Mouse (Mus musculus) lung, postnatal 0 days (tissue): ENCODE measurements at regions not wholly inside any gene's neighbourhood (a gene's known extent, or its start where the extent isn't known, plus 50 kb on each side); places are given as distances from the start of the nearest gene placed in this dataset.

Experiments used
- ATAC-seq: fragments of 200-750 bp; cut with Nextera tagmentation; 2 replicates; pipeline ENCODE4 v1.8.0; 2017; ENCODE audit warnings: moderate library complexity
- DNase-seq: peaks from one replicate; pipeline ENCODE4 v3.0.0-alpha.2; 2016; ENCODE audit warnings: low spot score
- H3K27ac ChIP-seq: fragments of 300-500 bp; sonication (generic); 2 replicates; pipeline ENCODE4 v1.5.1; 2014; ENCODE audit warnings: antibody characterized with exemption, mild to moderate bottlenecking, low read length, mixed read lengths
- H3K27me3 ChIP-seq: fragments of 300-500 bp; sonication (generic); replicated peaks from 2 replicates; pipeline ENCODE4 v1.6.1; 2014; ENCODE audit warnings: low read length, mixed read lengths; ENCODE audit not compliant: insufficient read depth
- H3K36me3 ChIP-seq: fragments of 300-500 bp; sonication (generic); 2 replicates; pipeline ENCODE4 v1.6.1; 2014; ENCODE audit warnings: low read length, mixed read lengths; ENCODE audit not compliant: insufficient read depth
- H3K4me1 ChIP-seq: fragments of 300-500 bp; sonication (generic); 2 replicates; pipeline ENCODE4 v1.6.1; 2014; ENCODE audit warnings: antibody characterized with exemption, low read depth, low read length, mixed read lengths; ENCODE audit not compliant: insufficient read depth
- H3K4me2 ChIP-seq: fragments of 300-500 bp; sonication (generic); replicated peaks from 2 replicates; pipeline ENCODE4 v1.6.1; 2014; ENCODE audit warnings: low read depth, mild to moderate bottlenecking, low read length, moderate library complexity, mixed read lengths
- H3K4me3 ChIP-seq: fragments of 300-500 bp; sonication (generic); 2 replicates; pipeline ENCODE4 v1.5.1; 2014; ENCODE audit warnings: low read depth, low read length
- H3K9ac ChIP-seq: fragments of 300-500 bp; sonication (generic); replicated peaks from 2 replicates; pipeline ENCODE4 v1.6.1; 2014; ENCODE audit warnings: low read depth, mild to moderate bottlenecking
- H3K9me3 ChIP-seq: fragments of 300-500 bp; sonication (generic); 2 replicates; pipeline ENCODE4 v1.6.1; 2016; ENCODE audit warnings: low read length, mixed read lengths
- CTCF ChIP-seq: IDR thresholded peaks from 2 replicates; pipeline ENCODE4 v1.5.1; 2016; ENCODE audit warnings: antibody characterized with exemption, mild to moderate bottlenecking
- EP300 ChIP-seq: IDR thresholded peaks from 2 replicates; pipeline ENCODE4 v1.6.1; 2016; ENCODE audit warnings: antibody characterized with exemption, mild to moderate bottlenecking, control low read depth
- WGBS: fragments of 180-500 bp; shearing (Covaris S2); extraction: QIAGEN DNeasy Blood & Tissue Kit; methylation state at CpG from one replicate; pipeline ENCODE4 v1.1.7; 2014; 5-methylcytosine and 5-hydroxymethylcytosine counted together

DNA sequence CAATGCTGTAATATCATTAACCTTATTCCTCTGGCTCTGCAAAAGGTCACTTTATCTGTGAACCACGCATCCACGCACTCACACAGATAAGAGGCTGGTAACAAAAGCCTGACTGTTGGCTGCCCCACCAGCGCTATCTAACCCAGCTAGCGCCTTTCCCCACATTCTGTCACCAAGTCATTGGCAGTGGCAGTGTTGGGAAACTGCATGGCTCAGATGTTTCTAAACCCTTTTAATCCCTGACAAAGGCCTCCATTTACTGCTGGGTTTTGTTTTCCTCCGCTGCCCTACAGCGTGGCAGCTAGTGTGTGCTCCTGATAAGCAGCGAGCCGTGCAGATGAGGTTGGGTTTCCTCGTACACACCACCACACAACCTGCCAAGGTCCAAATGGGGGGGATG is 55.7 kb downstream of the Id4 start:
- ATAC-seq = no peak
- no peak overlapping the region for H3K4me3 ChIP-seq
- no peaks in the 10 kb centered on the region for H3K27me3 ChIP-seq
- no peak for TF ChIP-seq CTCF
- no peak for TF ChIP-seq EP300
- H3K9me3 ChIP-seq = no peaks in the 10 kb centered on the region
- WGBS = 31% methylated on average over 9 of the region's 9 CpGs
- H3K9ac ChIP-seq = no peak overlapping the region
- DNase-seq = no peak
- H3K4me1 ChIP-seq = no peaks in the 10 kb centered on the region
- no peak overlapping the region for H3K4me2 ChIP-seq
- H3K27ac ChIP-seq = no peak overlapping the region
- no peaks in the 10 kb centered on the region for H3K36me3 ChIP-seq

- H3K27ac ChIP-seq = no peak overlapping the region
- no peaks in the 10 kb centered on the region for H3K4me1 ChIP-seq
- H3K9ac ChIP-seq = no peak overlapping the region
- no peak overlapping the region for H3K4me3 ChIP-seq
- TF ChIP-seq CTCF (no peak), EP300 (no peak)
- DNase-seq (no peak), ATAC-seq (no peak)
- H3K9me3 ChIP-seq = no peaks in the 10 kb centered on the region
- H3K36me3 ChIP-seq = no peaks in the 10 kb centered on the region
- H3K27me3 ChIP-seq = no peaks in the 10 kb centered on the region
- WGBS = 38% methylated on average over 7 of the region's 7 CpGs
- no peak overlapping the region for H3K4me2 ChIP-seq
Observed at GRCm38 (mm10) chr13:48317457-48317856, 56.4 kb downstream of the Id4 start.

- DNase-seq = no peak
- no peak overlapping the region for H3K9ac ChIP-seq
- no peak overlapping the region for H3K4me2 ChIP-seq
- H3K36me3 ChIP-seq = no peaks in the 10 kb centered on the region
- H3K27ac ChIP-seq = no peak overlapping the region
- no peak for TF ChIP-seq CTCF
- no peak for TF ChIP-seq EP300
- 69% methylated on average over 7 of the region's 7 CpGs for WGBS
- H3K4me1 ChIP-seq = no peaks in the 10 kb centered on the region
- ATAC-seq = no peak
- no peaks in the 10 kb centered on the region for H3K9me3 ChIP-seq
- H3K4me3 ChIP-seq = no peak overlapping the region
- no peaks in the 10 kb centered on the region for H3K27me3 ChIP-seq
Observed at GRCm38 (mm10) chr13:48319001-48319400, 58.0 kb downstream of the Id4 start.

DNA sequence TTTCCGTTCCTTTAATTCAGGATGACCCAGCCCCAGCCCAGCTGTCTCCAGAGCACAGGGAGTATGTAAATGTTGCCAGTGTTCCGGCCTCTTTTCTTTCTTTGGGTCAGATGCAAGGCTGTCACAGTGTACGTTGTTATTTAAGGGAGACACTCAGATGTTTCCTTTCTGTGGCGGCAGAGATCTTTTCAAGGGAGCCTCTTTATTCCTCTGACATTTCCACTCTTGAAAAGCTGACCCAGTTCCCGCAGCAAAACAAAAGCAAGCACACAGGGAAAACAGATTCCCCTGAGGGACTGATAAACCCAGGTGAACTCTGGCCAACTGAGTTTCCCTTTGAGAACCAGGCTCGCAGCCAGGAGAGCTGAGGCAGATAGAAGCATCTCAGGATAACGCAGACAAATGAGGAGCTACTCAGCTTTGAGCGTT is 63.3 kb downstream of the Id4 start:
- TF ChIP-seq EP300 (no peak), CTCF (no peak)
- Histone ChIP-seq H3K4me3 (no peak overlapping the region), H3K36me3 (no peaks in the 10 kb centered on the region), H3K9ac (no peak overlapping the region), H3K27me3 (no peaks in the 10 kb centered on the region), H3K27ac (no peak overlapping the region), H3K4me2 (no peak overlapping the region), H3K9me3 (no peaks in the 10 kb centered on the region), H3K4me1 (no peaks in the 10 kb centered on the region)
- DNase-seq (no peak), ATAC-seq (no peak)
- 11% methylated on average over 8 of the region's 8 CpGs for WGBS

- Histone ChIP-seq H3K4me3 (no peak overlapping the region), H3K9me3 (no peaks in the 10 kb centered on the region), H3K27ac (no peak overlapping the region), H3K27me3 (no peaks in the 10 kb centered on the region), H3K4me1 (no peaks in the 10 kb centered on the region), H3K9ac (no peak overlapping the region), H3K4me2 (no peak overlapping the region), H3K36me3 (no peaks in the 10 kb centered on the region)
- DNase-seq (no peak), ATAC-seq (no peak)
- WGBS = 47% methylated on average over 11 of the region's 11 CpGs
- no peak for TF ChIP-seq CTCF
Observed at GRCm38 (mm10) chr13:48330619-48331018, 69.6 kb downstream of the Id4 start.

- Histone ChIP-seq H3K27ac (no peak overlapping the region), H3K4me2 (no peak overlapping the region), H3K4me3 (no peak overlapping the region), H3K4me1 (no peaks in the 10 kb centered on the region), H3K36me3 (no peaks in the 10 kb centered on the region), H3K27me3 (no peaks in the 10 kb centered on the region), H3K9ac (no peak overlapping the region), H3K9me3 (no peaks in the 10 kb centered on the region)
- TF ChIP-seq CTCF (no peak), EP300 (no peak)
- ATAC-seq (no peak), DNase-seq (no peak)
- 57% methylated on average over 13 of the region's 13 CpGs for WGBS
Observed at GRCm38 (mm10) chr13:48336135-48336534, 75.1 kb downstream of the Id4 start.

DNA sequence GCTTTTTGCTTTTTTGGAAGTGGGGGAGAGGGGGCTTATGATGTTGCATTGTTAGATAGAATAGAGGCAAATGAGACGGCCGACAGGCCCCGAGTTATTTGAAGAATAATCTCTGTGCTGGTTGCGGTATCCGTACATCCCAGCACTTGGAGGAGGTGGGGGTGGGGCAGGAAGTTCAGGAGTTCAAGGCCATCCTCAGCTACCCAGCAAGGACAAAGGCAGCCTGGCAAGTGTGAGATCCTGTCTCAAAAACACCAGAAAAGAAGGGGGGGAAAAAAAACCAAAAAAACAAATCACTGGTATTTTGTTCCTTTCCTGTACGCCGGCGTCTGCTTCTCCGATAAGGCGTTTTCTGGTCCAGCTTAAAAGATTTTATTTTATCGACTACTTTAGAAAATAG is 75.6 kb downstream of the Id4 start:
- H3K27me3 ChIP-seq = no peaks in the 10 kb centered on the region
- TF ChIP-seq EP300 (no peak), CTCF (no peak)
- no peaks in the 10 kb centered on the region for H3K4me1 ChIP-seq
- no peaks in the 10 kb centered on the region for H3K9me3 ChIP-seq
- no peak overlapping the region for H3K4me2 ChIP-seq
- H3K36me3 ChIP-seq = no peaks in the 10 kb centered on the region
- no peak overlapping the region for H3K27ac ChIP-seq
- ATAC-seq (no peak), DNase-seq (no peak)
- no peak overlapping the region for H3K4me3 ChIP-seq
- no peak overlapping the region for H3K9ac ChIP-seq
- WGBS = 56% methylated on average over 11 of the region's 11 CpGs
